Mouse (Mus musculus) kidney, adult 2 months (tissue): ENCODE results near the gene Thoc2. TPM values are rescaled to one million over a fixed set of nuclear protein-coding genes. Genes with fewer than 3 reads are reported as not detected.
"Not testable (repeated sequence)": the region's sequence is repeated elsewhere in the genome, so short reads cannot be mapped to it uniquely, and the experiment has no call there.

Experiments
- DNase-seq: peaks from one replicate; pipeline ENCODE4 v3.0.0; 2021
- H3K27ac ChIP-seq: fragments of 200-500 bp; 2 replicates; pipeline ENCODE4 v1.5.1; 2012; ENCODE audit warnings: low read depth, low read length, control low read depth, inconsistent platforms; ENCODE audit not compliant: insufficient read depth
- H3K27me3 ChIP-seq: fragments of 200-500 bp; replicated peaks from 2 replicates; pipeline ENCODE4 v1.6.1; 2012; ENCODE audit warnings: mild to moderate bottlenecking, moderate library complexity, low read length, inconsistent platforms; ENCODE audit not compliant: control insufficient read depth, insufficient read depth
- H3K36me3 ChIP-seq: fragments of 200-500 bp; 2 replicates; pipeline ENCODE4 v1.6.1; 2012; ENCODE audit warnings: mild to moderate bottlenecking, moderate library complexity, low read length, inconsistent platforms; ENCODE audit not compliant: control insufficient read depth, insufficient read depth
- H3K4me1 ChIP-seq: fragments of 200-500 bp; 2 replicates; pipeline ENCODE4 v1.6.1; 2011; ENCODE audit warnings: low read length; ENCODE audit not compliant: control insufficient read depth, insufficient read depth
- H3K4me3 ChIP-seq: fragments of 200-500 bp; 2 replicates; pipeline ENCODE4 v1.5.1; 2011; ENCODE audit warnings: mild to moderate bottlenecking, low read depth, low read length, control low read depth; ENCODE audit not compliant: insufficient read depth
- CTCF ChIP-seq: fragments of 200-500 bp; conservative IDR thresholded peaks from 2 replicates; pipeline ENCODE4 v1.5.1; 2011; ENCODE audit warnings: low read depth, mild to moderate bottlenecking, control low read depth, low read length, moderate library complexity, mixed read lengths; ENCODE audit not compliant: insufficient read depth, insufficient read length
- POLR2A ChIP-seq: fragments of 200-500 bp; IDR thresholded peaks from one replicate; pipeline ENCODE4 v1.6.1; 2011; ENCODE audit warnings: low read depth, low read length, control low read depth
- WGBS: fragments of 180-500 bp; shearing (Covaris S2); methylation state at CpG from one replicate; pipeline ENCODE4 v1.1.7; 2018; 5-methylcytosine and 5-hydroxymethylcytosine counted together
- polyA plus RNA-seq: library from polyadenylated mRNA; depleted of rRNA; stranded (reverse); fragments of >200 nt; gene quantifications from 2 replicates; pipeline ENCODE4 v1.2.3, GENCODE M21; 2012; rRNA removed

The Thoc2 gene
- polyA plus RNA-seq = 4.5 and 6.5 TPM in 2 replicates

- TF ChIP-seq CTCF (no peak), POLR2A (no peak)
- no peaks in the 10 kb centered on the region for H3K4me1 ChIP-seq
- no peak within 1 kb of the TSS for H3K4me3 ChIP-seq
- no peaks in the 10 kb centered on the region for H3K27me3 ChIP-seq
- WGBS = 71% methylated on average over 1 of the region's 1 CpGs
- no peak for DNase-seq
- no peak within 1 kb of the TSS for H3K27ac ChIP-seq
- H3K36me3 ChIP-seq = no peaks in the 10 kb centered on the region
Measured at GRCm38 (mm10) chrX:41920574-41920973, at the start of gene Thoc2. TSS of gene Thoc2 (minus strand) at chrX:41920674.

- H3K27me3 ChIP-seq = no peaks in the 10 kb centered on the region
- DNase-seq = no peak
- 100% methylated on average over 2 of the region's 2 CpGs for WGBS
- no peaks in the 10 kb centered on the region for H3K4me1 ChIP-seq
- no peak overlapping the region for H3K4me3 ChIP-seq
- no peak overlapping the region for H3K27ac ChIP-seq
- TF ChIP-seq POLR2A (no peak), CTCF (no peak)
- H3K36me3 ChIP-seq = no peaks in the 10 kb centered on the region
Measured at GRCm38 (mm10) chrX:41970096-41970495, 49.6 kb upstream of the Thoc2 start.

GRCm38 (mm10) chrX:41969341-41969740, 48.9 kb upstream of the Thoc2 start:
- Histone ChIP-seq H3K36me3 (no peaks in the 10 kb centered on the region), H3K4me1 (no peaks in the 10 kb centered on the region), H3K4me3 (no peak overlapping the region), H3K27ac (no peak overlapping the region), H3K27me3 (no peaks in the 10 kb centered on the region)
- WGBS = 69% methylated on average over 4 of the region's 4 CpGs
- peak; percentile 19 for DNase-seq
- no peak for TF ChIP-seq POLR2A
- no peak for TF ChIP-seq CTCF

- TF ChIP-seq CTCF = peak; percentile 34
- no peak for TF ChIP-seq POLR2A
- no peak overlapping the region for H3K27ac ChIP-seq
- H3K27me3 ChIP-seq = no peaks in the 10 kb centered on the region
- no peaks in the 10 kb centered on the region for H3K36me3 ChIP-seq
- no peaks in the 10 kb centered on the region for H3K4me1 ChIP-seq
- DNase-seq = peak; percentile 12
- no peak overlapping the region for H3K4me3 ChIP-seq
- WGBS = 65% methylated on average over 4 of the region's 4 CpGs
Measured at GRCm38 (mm10) chrX:41957161-41957560, 36.7 kb upstream of the Thoc2 start.

GRCm38 (mm10) chrX:41941840-41942239, 21.4 kb upstream of the Thoc2 start:
- no peaks in the 10 kb centered on the region for H3K36me3 ChIP-seq
- H3K27me3 ChIP-seq = no peaks in the 10 kb centered on the region
- no peak overlapping the region for H3K27ac ChIP-seq
- 91% methylated on average over 5 of the region's 5 CpGs for WGBS
- TF ChIP-seq POLR2A (no peak), CTCF (no peak)
- DNase-seq = no peak
- H3K4me3 ChIP-seq = no peak overlapping the region
- no peaks in the 10 kb centered on the region for H3K4me1 ChIP-seq

- 55% methylated on average over 6 of the region's 6 CpGs for WGBS
- not testable (repeated sequence) for H3K4me1 ChIP-seq, H3K36me3 ChIP-seq, H3K4me3 ChIP-seq, H3K27ac ChIP-seq, DNase-seq, H3K27me3 ChIP-seq
Measured at GRCm38 (mm10) chrX:41931821-41932220, 11.3 kb upstream of the Thoc2 start.

- DNase-seq = no peak
- no peak for TF ChIP-seq CTCF
- TF ChIP-seq POLR2A = no peak
- 53% methylated on average over 5 of the region's 5 CpGs for WGBS
- Histone ChIP-seq H3K4me3 (no peak overlapping the region), H3K36me3 (no peaks in the 10 kb centered on the region), H3K27ac (no peak overlapping the region), H3K27me3 (no peaks in the 10 kb centered on the region), H3K4me1 (no peaks in the 10 kb centered on the region)
Measured at GRCm38 (mm10) chrX:41924708-41925107, 4.2 kb upstream of the Thoc2 start.

GRCm38 (mm10) chrX:41912061-41912401, 8.4 kb downstream of the Thoc2 start:
- Histone ChIP-seq H3K4me1 (0 out of 2 replicates have a peak, but pooled peaks cover 2% of the 10 kb centered on the region), H3K36me3 (no peaks in the 10 kb centered on the region), H3K27me3 (no peaks in the 10 kb centered on the region), H3K27ac (peak overlapping the region; percentile 74), H3K4me3 (peak overlapping the region; percentile 60)
- no peak for TF ChIP-seq POLR2A
- TF ChIP-seq CTCF = no peak
- DNase-seq = no peak
- 26% methylated on average over 10 of the region's 10 CpGs for WGBS
